Mouse (Mus musculus): ENCODE data around the gene Prl2c5.
"Not testable (repeated sequence)": the region's sequence is repeated elsewhere in the genome, so short reads cannot be mapped to it uniquely, and the experiment has no call there.

The Prl2c5 gene

DNA sequence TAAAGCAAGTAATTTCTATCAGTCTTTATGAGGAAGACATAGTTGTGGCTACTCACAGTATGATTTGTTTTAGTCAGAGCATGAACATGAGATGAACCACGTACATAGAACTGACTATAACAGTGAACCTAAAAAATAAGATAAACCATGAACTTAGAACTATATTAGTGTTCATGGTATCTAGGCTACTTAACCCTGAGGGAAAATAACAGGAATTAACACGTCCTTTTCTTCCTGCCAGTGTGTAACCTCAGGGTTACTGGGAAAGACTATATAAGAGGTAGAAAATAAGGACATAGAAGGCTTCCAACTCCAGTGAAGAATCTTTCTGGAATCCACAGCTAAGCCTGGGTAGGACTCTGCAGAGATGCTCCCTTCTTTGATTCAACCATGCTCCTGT is at the start of gene Prl2c5:
Prl2c5 (plus strand) TSS at position 301 of the 400 bp plus-strand sequence.
- DNase-seq (ENCODE audit: low spot score in 2 of 2), result not testable (repeated sequence)

DNA sequence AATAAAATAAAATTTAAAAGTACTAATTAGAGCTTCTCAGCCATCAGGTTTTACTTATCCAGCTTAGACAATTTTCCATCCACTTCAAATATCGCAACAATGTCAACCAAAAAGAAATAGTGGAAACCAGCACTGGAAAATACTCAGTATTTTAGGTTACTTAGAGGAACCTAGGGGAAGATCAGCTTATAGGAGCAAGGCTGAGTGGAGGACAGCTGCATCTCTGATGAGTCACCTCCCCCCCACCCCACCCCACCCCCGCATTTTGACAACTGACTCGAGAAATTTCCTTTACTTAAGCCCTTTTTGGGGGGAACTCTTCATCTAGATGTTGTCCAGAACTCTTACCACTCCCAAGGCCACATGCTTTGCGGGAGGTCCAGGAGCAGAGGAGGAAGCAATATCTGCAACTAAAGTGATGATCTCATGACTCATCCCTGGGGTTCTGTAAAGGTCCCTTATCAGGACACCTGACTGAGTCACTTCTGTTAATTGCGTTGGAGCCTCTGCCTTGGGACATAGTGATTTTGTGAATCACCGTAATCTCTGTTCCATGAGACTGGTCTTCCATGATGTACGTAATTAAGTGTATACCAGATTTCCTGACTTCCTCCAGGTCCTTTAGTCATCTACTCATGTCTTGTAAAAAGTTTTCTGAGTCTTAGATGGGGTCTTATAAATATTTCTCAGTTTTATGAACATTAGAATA is 19.6 kb upstream of the Prl2c5 start:
- not testable (repeated sequence) for DNase-seq (ENCODE audit: low spot score in 2 of 2)

DNA sequence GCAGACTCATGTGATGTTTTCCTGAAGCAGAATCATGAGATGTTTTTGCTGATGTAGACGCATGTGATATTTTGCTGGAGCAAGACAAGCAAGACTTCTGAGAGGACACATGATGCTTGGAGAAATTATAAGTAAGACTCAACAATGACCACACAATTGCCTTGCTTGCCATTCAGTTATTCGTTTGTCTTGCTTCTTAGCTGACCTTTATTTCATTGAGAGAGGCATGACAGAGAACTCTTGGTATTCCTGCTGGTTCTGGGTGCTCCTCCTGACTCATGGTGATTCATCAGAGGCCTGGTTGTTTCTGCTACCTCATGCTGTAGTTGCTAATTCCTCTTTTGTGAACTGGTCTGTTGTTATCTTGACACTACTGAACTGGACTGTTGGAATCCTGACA is 13.9 kb upstream of the Prl2c5 start:
- DNase-seq (ENCODE audit: low spot score in 2 of 2), result not testable (repeated sequence)

DNA sequence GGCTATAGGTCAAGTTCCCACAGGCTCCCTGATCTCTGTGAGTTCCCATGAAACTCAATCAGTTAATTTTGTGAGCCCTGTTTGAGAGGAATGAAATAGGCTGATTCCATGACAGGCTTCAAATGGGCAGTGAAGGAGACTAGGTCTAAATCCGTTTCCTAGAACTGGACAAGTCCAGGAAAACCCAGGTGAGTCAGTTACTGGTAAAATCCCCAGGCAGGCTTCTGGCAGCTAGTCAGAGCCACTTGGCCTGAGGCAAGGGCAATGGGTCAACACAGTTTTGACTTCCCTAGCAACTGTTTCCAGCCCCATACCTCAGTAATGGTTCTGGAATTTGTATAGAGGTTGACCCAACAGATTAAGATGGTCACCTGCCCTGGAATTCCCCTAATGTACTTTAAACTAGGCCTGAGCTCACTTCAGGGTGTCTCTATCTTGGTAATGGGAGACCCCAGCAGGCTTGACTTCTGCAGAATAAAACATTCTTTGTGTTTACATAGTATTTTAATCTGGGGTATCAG is 8.8 kb upstream of the Prl2c5 start:
- not testable (repeated sequence) for DNase-seq (ENCODE audit: low spot score in 2 of 2)

DNA sequence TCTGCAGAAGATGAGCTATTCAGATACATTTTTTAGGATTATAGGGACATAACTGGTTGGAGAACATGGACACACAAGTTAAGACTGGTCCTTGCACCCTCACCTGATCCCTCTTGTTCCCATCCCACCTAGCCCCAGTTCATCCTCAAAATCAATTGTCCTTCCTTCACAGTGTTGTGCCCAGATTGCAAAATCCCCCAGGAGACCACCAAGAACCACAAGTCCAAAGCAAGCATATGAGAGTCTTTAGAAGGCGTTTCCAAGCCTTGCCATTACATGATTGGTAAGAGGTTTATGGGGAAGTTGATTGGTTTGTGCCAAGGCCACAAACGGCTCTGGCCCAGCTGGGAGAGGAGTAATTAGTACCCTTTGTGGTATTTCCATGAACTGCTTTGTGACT is 6.8 kb upstream of the Prl2c5 start:
- not testable (repeated sequence) for DNase-seq (ENCODE audit: low spot score in 2 of 2)

DNA sequence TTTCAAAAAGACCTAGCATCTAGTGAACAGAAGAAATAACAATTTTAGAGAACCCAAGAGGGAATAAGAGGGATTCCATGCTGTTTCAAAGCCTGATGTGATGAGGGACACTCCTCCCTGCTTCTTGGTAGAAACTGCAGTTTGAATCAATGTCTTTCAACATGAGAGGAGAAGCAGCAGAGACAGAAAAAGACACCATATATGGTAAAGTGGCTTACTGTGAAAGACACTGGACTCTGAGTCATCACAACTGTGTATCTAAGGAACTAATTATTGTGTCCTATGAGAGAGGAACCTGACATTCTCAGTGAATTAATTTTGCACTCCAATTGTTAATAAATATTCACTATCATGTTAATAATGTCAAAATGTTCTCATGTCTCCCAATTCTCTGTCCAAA is 28.7 kb downstream of the Prl2c5 start:
- DNase-seq (ENCODE audit: low spot score in 2 of 2), result not testable (repeated sequence)

DNA sequence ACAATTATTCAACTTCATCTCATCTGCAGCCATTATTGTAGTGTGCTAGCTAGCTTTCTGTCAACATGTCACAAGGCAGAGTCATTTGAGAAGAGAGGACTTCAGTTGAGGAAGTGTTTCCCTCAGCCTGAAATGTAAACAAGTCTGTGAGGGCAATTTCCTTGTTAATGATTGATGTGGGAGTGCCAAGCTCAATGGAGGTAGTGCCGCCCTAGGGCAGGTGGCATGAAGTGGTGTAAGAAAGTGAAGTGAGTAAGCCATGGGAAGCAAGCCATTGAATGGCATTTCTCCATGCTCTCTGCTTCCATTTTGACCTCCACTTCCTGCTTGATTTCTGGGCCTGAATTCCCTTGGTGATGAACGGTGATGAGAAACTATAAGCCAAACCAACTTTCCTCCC is 33.8 kb downstream of the Prl2c5 start:
- DNase-seq (ENCODE audit: low spot score in 2 of 2), result not testable (repeated sequence)

DNA sequence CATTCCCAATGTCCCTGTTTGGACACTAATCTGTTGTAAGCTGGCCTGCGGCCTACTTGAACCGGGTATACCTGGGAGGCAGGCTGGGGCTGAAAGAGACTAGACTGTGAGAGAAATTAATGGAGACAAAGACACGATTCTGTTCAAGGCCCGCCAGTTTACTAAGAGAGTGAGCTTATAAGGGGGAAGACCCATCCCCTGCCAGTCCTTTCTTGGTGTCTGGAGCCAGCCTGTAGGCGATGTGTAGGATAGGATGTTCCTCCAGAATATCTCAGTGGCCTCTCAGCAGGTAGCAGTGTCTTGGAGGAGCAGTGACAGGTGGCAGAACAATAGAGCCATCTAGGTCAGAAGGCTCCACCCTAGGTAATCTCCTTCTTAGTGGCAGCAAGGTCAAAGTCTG is 37.7 kb downstream of the Prl2c5 start:
- not testable (repeated sequence) for DNase-seq (ENCODE audit: low spot score in 2 of 2)

DNA sequence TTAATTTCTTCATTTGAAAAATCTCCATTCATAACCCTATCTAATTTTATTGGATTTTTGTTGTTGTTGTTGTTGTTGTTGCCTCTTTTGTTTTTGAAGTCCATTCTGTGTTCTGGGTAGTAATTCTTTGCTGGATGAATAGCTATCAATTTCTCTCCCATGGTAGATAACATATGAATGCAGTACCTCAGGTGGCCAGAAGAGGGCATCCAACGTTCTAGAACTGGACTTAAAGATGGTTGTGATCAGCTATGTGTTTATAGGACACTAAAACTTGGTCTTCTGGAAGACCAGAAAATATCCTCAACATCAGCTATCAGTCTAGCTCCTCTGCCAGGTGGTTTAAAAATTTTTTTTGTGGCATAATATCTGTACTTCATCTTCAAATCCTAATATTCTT is 54.9 kb downstream of the Prl2c5 start:
- peak; percentile 1 to 41 for DNase-seq (ENCODE audit: low spot score in 2 of 2)
